Mouse (Mus musculus) monocyte, adult 2 months (primary cell): ENCODE results near the gene Tet1.

ENCODE experiments used
- DNase-seq, 2 experiments: peaks; one replicate each; pipeline ENCODE4 v3.0.0; 2022; ENCODE audit warnings: low spot score in 2 of 2, low read depth in 1 of 2

Tet1 gene

GRCm38 (mm10) chr10:62892549-62893232 is 16.1 kb downstream of the Tet1 start:
- DNase-seq: no peak

- DNase-seq: no peak
Measured at GRCm38 (mm10) chr10:62891025-62891424, 17.8 kb downstream of the Tet1 start.

GRCm38 (mm10) chr10:62886799-62887591 is 21.8 kb downstream of the Tet1 start:
- DNase-seq: no peak

- DNase-seq: no peak
Measured at GRCm38 (mm10) chr10:62885969-62886798, 22.6 kb downstream of the Tet1 start.

GRCm38 (mm10) chr10:62885460-62885859 is 23.3 kb downstream of the Tet1 start:
- no peak for DNase-seq

GRCm38 (mm10) chr10:62884517-62884916 is 24.3 kb downstream of the Tet1 start:
- DNase-seq: no peak

GRCm38 (mm10) chr10:62883933-62884372 is 24.8 kb downstream of the Tet1 start:
- no peak for DNase-seq

GRCm38 (mm10) chr10:62881211-62881610 is 27.6 kb downstream of the Tet1 start:
- DNase-seq: no peak

GRCm38 (mm10) chr10:62878056-62878455 is 30.7 kb downstream of the Tet1 start:
- DNase-seq: no peak

GRCm38 (mm10) chr10:62875565-62875964 is 33.2 kb downstream of the Tet1 start:
- no peak for DNase-seq

GRCm38 (mm10) chr10:62874828-62875227 is 34.0 kb downstream of the Tet1 start:
- no peak for DNase-seq

- DNase-seq: no peak
Measured at GRCm38 (mm10) chr10:62866035-62866791, 42.6 kb downstream of the Tet1 start.

GRCm38 (mm10) chr10:62865167-62866034 is 43.4 kb downstream of the Tet1 start:
- DNase-seq: no peak

GRCm38 (mm10) chr10:62863563-62863962 is 45.2 kb downstream of the Tet1 start:
- DNase-seq: no peak

GRCm38 (mm10) chr10:62862435-62862834 is 46.4 kb downstream of the Tet1 start:
- DNase-seq: no peak

- DNase-seq: no peak
Measured at GRCm38 (mm10) chr10:62858967-62859366, 49.8 kb downstream of the Tet1 start.

GRCm38 (mm10) chr10:62856690-62857290 is 52.0 kb downstream of the Tet1 start:
- DNase-seq: no peak

GRCm38 (mm10) chr10:62854992-62855391 is 53.8 kb downstream of the Tet1 start:
- no peak for DNase-seq

- no peak for DNase-seq
Measured at GRCm38 (mm10) chr10:62854581-62854980, 54.2 kb downstream of the Tet1 start.
